Mouse (Mus musculus) left cerebral cortex, adult 2 months (tissue): ENCODE results near the gene Lhfpl3. TPM values are rescaled to one million over a fixed set of nuclear protein-coding genes. Genes with fewer than 3 reads are reported as not detected.
"Not testable (repeated sequence)": the region's sequence is repeated elsewhere in the genome, so short reads cannot be mapped to it uniquely, and the experiment has no call there.

ENCODE experiments used
- DNase-seq, 2 experiments: peaks; one replicate each; pipeline ENCODE4 v3.0.0; 2021 to 2022; ENCODE audit warnings: low spot score in 2 of 2, mixed read lengths in 1 of 2; ENCODE audit errors: extremely low spot score in 1 of 2
- H3K27ac ChIP-seq: fragments of 200-600 bp; 2 replicates; pipeline ENCODE4 v1.8.1; 2022
- H3K4me3 ChIP-seq: fragments of 200-600 bp; 2 replicates; pipeline ENCODE4 v1.8.1; 2022
- CTCF ChIP-seq: fragments of 200-600 bp; IDR thresholded peaks from 2 replicates; pipeline ENCODE4 v1.8.1; 2022; ENCODE audit warnings: antibody characterized with exemption, mild to moderate bottlenecking, moderate library complexity
- intact Hi-C: fragments of 180-260 bp; cut with DNase I; formaldehyde crosslinking; loops from one replicate; pipeline ENCODE4 v1.15.1; 2025
- long read RNA-seq, 2 experiments: library from polyadenylated mRNA; stranded (forward); transcript quantifications; one replicate each; pipeline ENCODE4 v2.0.0; 2021; ENCODE audit warnings: borderline mapping rate in 2 of 2
- total RNA-seq, 2 experiments: library from RNA; stranded (reverse); gene quantifications; 2 replicates each; pipeline ENCODE4 v1.2.3; 2021

The Lhfpl3 gene
- 10 to 100 TPM; 14.9 to 18.3 TPM for total RNA-seq
- long read RNA-seq, experiment 1, partial matches to known transcripts, result 1 of 2 reads
- long read RNA-seq, experiment 1, other reads (novel, unspliced or antisense), result 1 of 2 reads
- long read RNA-seq, experiment 2, partial matches to known transcripts, result 1 of 1 reads
- long read RNA-seq, experiment 2, other reads (novel, unspliced or antisense), result 0 of 1 reads

DNA sequence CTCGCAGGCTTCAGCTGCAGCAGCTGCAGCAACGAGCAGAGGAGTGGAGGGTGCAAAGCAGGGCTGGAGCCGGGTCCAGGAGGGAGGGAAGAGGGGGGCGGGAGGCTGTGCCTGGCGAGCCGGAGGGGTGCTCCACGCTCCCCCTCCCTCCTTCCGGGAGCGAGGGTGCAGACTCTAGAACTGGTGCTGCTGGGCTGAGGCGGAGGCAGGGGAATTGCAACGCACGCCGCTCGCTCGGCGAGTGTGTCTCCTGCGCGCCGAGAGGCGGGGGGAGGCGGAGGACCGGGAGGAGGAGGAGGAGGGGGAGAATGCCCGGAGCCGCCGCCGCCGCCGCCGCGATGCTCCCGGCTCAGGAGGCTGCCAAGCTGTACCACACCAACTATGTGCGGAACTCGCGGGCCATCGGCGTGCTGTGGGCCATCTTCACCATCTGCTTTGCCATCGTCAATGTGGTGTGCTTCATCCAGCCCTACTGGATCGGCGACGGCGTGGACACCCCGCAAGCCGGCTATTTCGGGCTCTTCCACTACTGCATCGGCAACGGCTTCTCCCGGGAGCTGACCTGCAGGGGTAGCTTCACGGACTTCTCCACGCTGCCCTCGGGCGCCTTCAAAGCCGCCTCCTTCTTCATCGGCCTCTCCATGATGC is at the start of gene Lhfpl3:
Gene Lhfpl3, plus strand, starts transcription at position 175 of the 648 bp plus-strand sequence.
- Histone ChIP-seq H3K4me3 (peak within 1 kb of the TSS; percentile 71), H3K27ac (peak within 1 kb of the TSS; percentile 51)
- intact Hi-C loops, result no loop called here
- DNase-seq, result peak; percentile 61
- TF ChIP-seq CTCF, result no peak

- H3K4me3 ChIP-seq, H3K27ac ChIP-seq, DNase-seq, intact Hi-C loops: not testable (repeated sequence)
These were observed 39.6 kb upstream of the Lhfpl3 start for GRCm38 (mm10) chr5:22706271-22706670.

- no peak for DNase-seq
- intact Hi-C loops, result no loop called here
- Histone ChIP-seq H3K27ac (no peak overlapping the region; the same call in 1 of the 2 replicates), H3K4me3 (peak overlapping the region; percentile 71)
- no peak for TF ChIP-seq CTCF
These were observed 352 bp upstream of the Lhfpl3 start for GRCm38 (mm10) chr5:22745529-22745884.

GRCm38 (mm10) chr5:22746533-22747021 is 718 bp downstream of the Lhfpl3 start:
- peak overlapping the region; percentile 51 for H3K27ac ChIP-seq
- intact Hi-C loops, result no loop called here
- peak; percentile 13 to 14 for DNase-seq
- TF ChIP-seq CTCF, result no peak
- peak overlapping the region; percentile 71 for H3K4me3 ChIP-seq

DNA sequence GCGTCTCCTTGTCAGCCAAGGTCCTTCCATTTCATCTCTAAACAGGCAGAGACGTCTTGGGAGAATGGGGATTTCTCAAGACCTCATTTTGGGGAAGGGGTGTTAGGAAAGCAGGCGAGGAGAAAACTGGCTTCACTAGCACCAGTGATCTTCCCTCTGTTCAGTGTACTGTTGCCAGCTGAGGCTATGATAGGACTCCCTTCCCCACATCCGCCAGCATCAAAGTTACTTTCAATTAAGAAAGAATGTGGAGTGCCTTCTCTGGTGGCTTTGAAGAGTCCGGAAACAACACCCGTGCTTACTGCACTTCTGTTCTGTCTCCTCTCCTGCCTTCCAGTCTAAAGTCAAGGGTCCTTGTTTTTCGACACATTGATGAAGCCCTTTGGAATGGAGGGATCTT is 1.4 kb downstream of the Lhfpl3 start:
- TF ChIP-seq CTCF, result no peak
- H3K4me3 ChIP-seq, result peak overlapping the region; percentile 31
- intact Hi-C loops, result no loop called here
- no peak overlapping the region for H3K27ac ChIP-seq
- DNase-seq, result no peak

GRCm38 (mm10) chr5:22757261-22757660 is 11.4 kb downstream of the Lhfpl3 start:
- peak; percentile 52 for TF ChIP-seq CTCF
- no peak overlapping the region for H3K4me3 ChIP-seq
- H3K27ac ChIP-seq, result no peak overlapping the region
- no peak for DNase-seq
- intact Hi-C loops, result loop anchor here (1.0 kb wide), 1 partner anchor 468 kb away; no protein-coding TSS in a partner anchor

- DNase-seq, result no peak
- intact Hi-C loops, result no loop called here
- Histone ChIP-seq H3K4me3 (no peak overlapping the region), H3K27ac (no peak overlapping the region)
- TF ChIP-seq CTCF, result no peak
These were observed 24.9 kb downstream of the Lhfpl3 start for GRCm38 (mm10) chr5:22770726-22771125.

DNA sequence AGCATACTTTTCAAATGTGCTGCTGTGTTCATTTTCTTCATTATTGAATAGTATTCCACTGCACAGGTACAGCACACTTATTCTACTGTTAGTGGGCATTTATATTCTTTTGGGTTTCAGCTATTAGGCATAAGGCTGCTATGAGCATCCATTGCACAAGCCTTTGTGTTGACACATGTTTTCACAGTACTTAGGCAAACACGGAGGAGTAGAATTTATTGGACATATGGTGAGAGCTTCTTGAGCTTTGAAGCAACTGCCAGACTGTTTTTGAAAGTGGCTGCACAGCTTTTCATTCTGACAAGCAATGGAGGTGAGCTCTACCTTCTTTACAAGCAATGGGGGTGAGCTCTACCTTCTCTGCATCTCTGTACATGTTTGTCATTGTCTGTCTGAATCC is 49.5 kb downstream of the Lhfpl3 start:
- no peak overlapping the region for H3K4me3 ChIP-seq
- intact Hi-C loops, result no loop called here
- DNase-seq, result no peak
- H3K27ac ChIP-seq, result no peak overlapping the region
- no peak for TF ChIP-seq CTCF

GRCm38 (mm10) chr5:22813426-22813825 is 67.6 kb downstream of the Lhfpl3 start:
- TF ChIP-seq CTCF, result no peak
- intact Hi-C loops, result loop anchor here (5.0 kb wide), 1 partner anchor 109 kb away; no protein-coding TSS in a partner anchor
- peak; percentile 11 to 27 for DNase-seq
- H3K27ac ChIP-seq, result no peak overlapping the region
- H3K4me3 ChIP-seq, result no peak overlapping the region

DNA sequence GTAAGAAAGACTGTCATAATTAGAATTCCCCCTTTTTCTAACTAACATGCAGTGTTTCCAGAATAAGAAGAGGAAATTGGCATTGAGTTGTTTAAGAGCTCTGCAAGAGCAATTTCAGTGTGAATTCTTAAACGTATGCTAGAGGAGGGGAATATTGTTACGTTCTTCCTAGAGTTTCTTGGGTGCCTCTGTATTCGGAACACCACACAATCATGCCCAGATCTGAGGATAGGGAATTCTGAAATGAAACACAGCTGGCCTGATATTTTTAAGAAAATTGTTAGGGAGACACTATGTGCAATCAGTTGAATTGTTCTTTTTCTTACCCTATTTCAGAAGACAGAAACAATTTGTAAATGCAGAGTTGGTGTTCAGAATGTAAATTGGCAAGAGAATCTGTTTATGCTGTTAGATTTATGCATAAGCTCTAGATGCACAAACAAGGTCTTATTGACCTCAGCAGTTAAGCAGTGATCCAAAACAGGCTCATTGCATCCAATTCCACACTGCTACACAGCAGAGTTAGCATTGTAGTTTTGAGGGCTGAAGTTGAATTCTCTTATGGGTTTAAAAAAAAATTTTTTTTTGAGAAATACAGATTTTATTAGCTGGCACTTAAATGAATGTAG is 84.1 kb downstream of the Lhfpl3 start:
- H3K4me3 ChIP-seq, result no peak overlapping the region
- H3K27ac ChIP-seq, result no peak overlapping the region
- DNase-seq, result no peak
- intact Hi-C loops, result no loop called here
- no peak for TF ChIP-seq CTCF

- no peak overlapping the region for H3K4me3 ChIP-seq
- TF ChIP-seq CTCF, result no peak
- H3K27ac ChIP-seq, result no peak overlapping the region
- intact Hi-C loops, result no loop called here
- no peak for DNase-seq
These were observed 105.7 kb downstream of the Lhfpl3 start for GRCm38 (mm10) chr5:22851572-22851971.

- no peak for DNase-seq
- Histone ChIP-seq H3K4me3 (no peak overlapping the region), H3K27ac (no peak overlapping the region)
- TF ChIP-seq CTCF, result no peak
- intact Hi-C loops, result no loop called here
These were observed 107.6 kb downstream of the Lhfpl3 start for GRCm38 (mm10) chr5:22853503-22853902.
